Mouse (Mus musculus): ENCODE measurements around the gene Senp6. TPM values are rescaled to one million over a fixed set of nuclear protein-coding genes. Genes with fewer than 3 reads are reported as not detected.

Senp6 gene
- total and polyA plus RNA-seq, 3 experiments, result 77.4 to 255 (median 193) TPM

DNA sequence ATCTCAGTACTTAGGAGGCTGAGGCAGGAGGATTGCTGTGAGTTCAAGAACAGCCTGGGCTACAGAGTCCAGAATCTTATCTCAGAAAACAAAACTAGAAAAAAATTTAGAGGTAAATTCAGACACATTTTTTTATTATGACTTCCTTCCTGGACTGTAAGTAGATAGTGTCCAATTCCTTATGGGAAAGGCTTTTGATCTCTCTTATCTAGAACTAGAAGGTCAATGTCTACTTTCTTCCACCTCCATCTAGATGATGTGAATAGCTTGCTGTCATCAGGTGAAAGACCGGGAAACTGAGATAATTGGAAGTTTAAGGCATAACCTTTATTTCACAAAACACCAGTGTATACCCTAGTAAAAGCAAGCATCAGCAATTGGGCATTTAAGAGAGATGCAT is 115.0 kb downstream of the Senp6 start:
- no peaks in the 10 kb centered on the region for H3K36me3 ChIP-seq (replicated peaks)
- ATAC-seq (ENCODE audit: extremely low read depth, insufficient number of reproducible peaks, low FRiP score, poor library complexity, severe bottlenecking), result no peak
- no peak for TF ChIP-seq CTCF (IDR thresholded peaks at IDR 0.05; ENCODE audit: low read depth, low read length)
- no peak for TF ChIP-seq GATA2 (IDR thresholded peaks at IDR 0.05; ENCODE audit: borderline replicate concordance, low read depth, low read length)
- no peak for TF ChIP-seq POLR2AphosphoS5 (IDR thresholded peaks at IDR 0.05; ENCODE audit: insufficient replicate concordance, low read depth, low read length)
- no peak for TF ChIP-seq TAL1 (conservative IDR thresholded peaks at IDR 0.05; ENCODE audit: low read depth, low read length)
- no peak for TF ChIP-seq GATA1 (IDR thresholded peaks at IDR 0.05; ENCODE audit: borderline replicate concordance, low read length)
- peaks cover under 1% of the 10 kb centered on the region; the same call in 1 of the 2 replicates for H3K27me3 ChIP-seq (ENCODE audit: insufficient read depth, low read length)
- H3K4me1 ChIP-seq (ENCODE audit: insufficient read depth, low read depth, low read length), result no peaks in the 10 kb centered on the region
- H3K9me3 ChIP-seq (replicated peaks), result no peaks in the 10 kb centered on the region
- DNase-seq (ENCODE audit: low spot score), result no peak
- H3K4me3 ChIP-seq (ENCODE audit: low read depth, low read length), result no peak overlapping the region

DNA sequence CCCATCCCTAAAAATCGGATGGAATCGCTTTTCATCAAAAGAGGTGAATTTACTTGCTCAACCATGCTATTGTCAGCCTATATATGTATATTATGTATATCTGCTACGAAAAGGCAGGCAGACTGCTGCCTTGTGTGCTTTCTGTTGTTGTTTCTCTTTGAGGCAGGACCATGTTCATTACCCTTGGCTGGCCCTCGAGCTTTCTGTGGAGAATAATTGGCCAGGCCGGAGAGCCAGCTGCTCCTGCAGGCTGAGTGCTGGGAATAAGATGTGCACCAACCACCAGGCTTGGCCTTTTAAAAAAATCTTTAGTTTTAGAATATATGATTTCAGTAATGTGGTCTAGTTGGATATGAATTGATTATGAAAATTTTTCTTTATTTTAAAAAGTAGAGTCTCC is 117.4 kb downstream of the Senp6 start:
- TF ChIP-seq POLR2AphosphoS5 (IDR thresholded peaks at IDR 0.05; ENCODE audit: insufficient replicate concordance, low read depth, low read length), result no peak
- TF ChIP-seq TAL1 (conservative IDR thresholded peaks at IDR 0.05; ENCODE audit: low read depth, low read length), result no peak
- no peak for TF ChIP-seq CTCF (IDR thresholded peaks at IDR 0.05; ENCODE audit: low read depth, low read length)
- no peak for TF ChIP-seq GATA2 (IDR thresholded peaks at IDR 0.05; ENCODE audit: borderline replicate concordance, low read depth, low read length)
- no peak for TF ChIP-seq GATA1 (IDR thresholded peaks at IDR 0.05; ENCODE audit: borderline replicate concordance, low read length)
- no peak for ATAC-seq (ENCODE audit: extremely low read depth, insufficient number of reproducible peaks, low FRiP score, poor library complexity, severe bottlenecking)
- Histone ChIP-seq H3K9me3 (replicated peaks) (no peaks in the 10 kb centered on the region), H3K36me3 (replicated peaks) (no peaks in the 10 kb centered on the region), H3K27me3 (ENCODE audit: insufficient read depth, low read length) (peaks cover 3% of the 10 kb centered on the region; the same call in 1 of the 2 replicates), H3K4me1 (ENCODE audit: insufficient read depth, low read depth, low read length) (no peaks in the 10 kb centered on the region), H3K4me3 (ENCODE audit: low read depth, low read length) (no peak overlapping the region)
- DNase-seq (ENCODE audit: low spot score), result no peak

DNA sequence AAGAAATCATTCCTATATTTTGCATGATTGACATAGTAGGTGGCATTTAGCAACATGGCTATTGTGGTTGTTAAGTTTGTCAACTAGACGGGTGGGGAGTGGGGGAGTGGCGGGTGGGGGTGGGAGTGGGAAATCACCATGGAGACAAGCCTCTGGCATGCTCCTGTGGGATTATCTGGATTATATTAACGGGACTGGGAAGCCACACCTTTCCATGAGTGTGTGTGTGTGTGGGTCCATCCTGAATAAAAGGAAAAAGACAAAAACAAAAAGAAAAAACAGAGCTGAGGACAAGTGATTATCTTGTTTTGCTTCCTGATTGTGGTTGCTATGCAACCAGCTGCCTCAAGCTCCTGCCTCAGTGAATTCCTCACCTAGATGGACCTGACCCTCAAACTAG is 119.0 kb downstream of the Senp6 start:
- TF ChIP-seq TAL1 (conservative IDR thresholded peaks at IDR 0.05; ENCODE audit: low read depth, low read length) (no peak), GATA2 (IDR thresholded peaks at IDR 0.05; ENCODE audit: borderline replicate concordance, low read depth, low read length) (no peak), POLR2AphosphoS5 (IDR thresholded peaks at IDR 0.05; ENCODE audit: insufficient replicate concordance, low read depth, low read length) (no peak), GATA1 (IDR thresholded peaks at IDR 0.05; ENCODE audit: borderline replicate concordance, low read length) (no peak), CTCF (IDR thresholded peaks at IDR 0.05; ENCODE audit: low read depth, low read length) (no peak)
- ATAC-seq (ENCODE audit: extremely low read depth, insufficient number of reproducible peaks, low FRiP score, poor library complexity, severe bottlenecking), result no peak
- H3K4me1 ChIP-seq (ENCODE audit: insufficient read depth, low read depth, low read length), result no peaks in the 10 kb centered on the region

DNA sequence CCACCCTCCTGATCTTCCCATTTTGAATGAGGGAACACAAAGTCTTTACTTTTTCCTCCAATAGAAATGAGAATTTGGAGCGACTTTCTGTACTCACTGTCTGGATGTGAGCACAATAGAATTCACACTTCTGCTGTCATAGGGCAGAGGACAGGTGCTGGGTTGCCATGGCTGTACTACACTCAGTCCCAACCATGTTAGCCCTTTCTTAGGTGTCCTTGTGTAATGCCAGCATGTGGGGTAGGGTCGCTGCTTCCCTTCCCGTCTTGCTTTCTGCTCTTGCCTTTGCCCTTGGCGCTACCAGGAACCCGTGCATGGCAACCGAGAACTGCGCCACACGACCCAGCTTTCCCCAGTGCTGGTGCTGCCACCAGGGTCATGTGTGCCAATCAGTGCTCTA is 120.0 kb downstream of the Senp6 start:
- DNase-seq (ENCODE audit: low spot score), result no peak
- Histone ChIP-seq H3K36me3 (replicated peaks) (no peaks in the 10 kb centered on the region), H3K27me3 (ENCODE audit: insufficient read depth, low read length) (peaks cover 3% of the 10 kb centered on the region; the same call in 1 of the 2 replicates), H3K4me1 (ENCODE audit: insufficient read depth, low read depth, low read length) (no peaks in the 10 kb centered on the region), H3K4me3 (ENCODE audit: low read depth, low read length) (no peak overlapping the region), H3K9me3 (replicated peaks) (no peaks in the 10 kb centered on the region)
- TF ChIP-seq GATA2 (IDR thresholded peaks at IDR 0.05; ENCODE audit: borderline replicate concordance, low read depth, low read length) (no peak), CTCF (IDR thresholded peaks at IDR 0.05; ENCODE audit: low read depth, low read length) (no peak), TAL1 (conservative IDR thresholded peaks at IDR 0.05; ENCODE audit: low read depth, low read length) (no peak)
- ATAC-seq (ENCODE audit: extremely low read depth, insufficient number of reproducible peaks, low FRiP score, poor library complexity, severe bottlenecking), result no peak

More for the DNA sequence above, 119.0 kb downstream of the Senp6 start:
- no peaks in the 10 kb centered on the region for H3K9me3 ChIP-seq (replicated peaks)
- no peak overlapping the region for H3K4me3 ChIP-seq (ENCODE audit: low read depth, low read length)
- no peaks in the 10 kb centered on the region for H3K36me3 ChIP-seq (replicated peaks)
- no peak for DNase-seq (ENCODE audit: low spot score)
- H3K27me3 ChIP-seq (ENCODE audit: insufficient read depth, low read length), result peaks cover 3% of the 10 kb centered on the region; the same call in 1 of the 2 replicates

DNA sequence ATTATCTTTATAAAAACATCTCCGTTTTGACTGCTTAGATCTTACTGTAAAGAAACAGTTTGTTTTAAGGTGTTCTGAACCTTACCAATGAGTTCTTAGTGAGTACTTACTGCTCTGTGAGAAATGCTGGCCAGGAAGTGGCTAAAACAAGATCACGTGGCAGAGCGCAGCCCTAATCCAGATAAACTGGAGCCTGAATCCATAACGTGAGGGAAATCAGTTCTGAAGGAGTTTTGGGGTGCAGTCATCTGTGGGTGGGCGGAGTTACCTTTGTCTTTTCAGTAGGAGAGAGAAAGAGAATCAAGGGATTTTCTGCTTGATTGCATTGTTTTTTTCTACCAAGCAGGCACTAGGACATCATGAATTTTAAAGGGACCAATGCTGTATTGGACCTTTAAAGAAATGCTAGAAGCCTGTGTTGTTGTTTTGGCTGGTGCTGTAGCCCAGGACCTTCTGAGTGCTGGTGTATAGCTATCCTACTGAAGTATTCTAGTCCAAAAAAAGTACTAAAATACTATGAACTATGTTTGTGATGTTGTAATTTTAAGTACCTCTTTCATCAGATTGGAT is 121.7 kb downstream of the Senp6 start:
- TF ChIP-seq GATA1 (IDR thresholded peaks at IDR 0.05; ENCODE audit: borderline replicate concordance, low read length) (no peak), GATA2 (IDR thresholded peaks at IDR 0.05; ENCODE audit: borderline replicate concordance, low read depth, low read length) (no peak), CTCF (IDR thresholded peaks at IDR 0.05; ENCODE audit: low read depth, low read length) (no peak), TAL1 (conservative IDR thresholded peaks at IDR 0.05; ENCODE audit: low read depth, low read length) (no peak), POLR2AphosphoS5 (IDR thresholded peaks at IDR 0.05; ENCODE audit: insufficient replicate concordance, low read depth, low read length) (no peak)
- H3K36me3 ChIP-seq (replicated peaks), result no peaks in the 10 kb centered on the region
- no peak for ATAC-seq (ENCODE audit: extremely low read depth, insufficient number of reproducible peaks, low FRiP score, poor library complexity, severe bottlenecking)
- no peaks in the 10 kb centered on the region for H3K4me1 ChIP-seq (ENCODE audit: insufficient read depth, low read depth, low read length)
- H3K27me3 ChIP-seq (ENCODE audit: insufficient read depth, low read length), result peaks cover 3% of the 10 kb centered on the region; the same call in 1 of the 2 replicates
- no peak overlapping the region for H3K4me3 ChIP-seq (ENCODE audit: low read depth, low read length)
- H3K9me3 ChIP-seq (replicated peaks), result no peaks in the 10 kb centered on the region
- DNase-seq (ENCODE audit: low spot score), result no peak

DNA sequence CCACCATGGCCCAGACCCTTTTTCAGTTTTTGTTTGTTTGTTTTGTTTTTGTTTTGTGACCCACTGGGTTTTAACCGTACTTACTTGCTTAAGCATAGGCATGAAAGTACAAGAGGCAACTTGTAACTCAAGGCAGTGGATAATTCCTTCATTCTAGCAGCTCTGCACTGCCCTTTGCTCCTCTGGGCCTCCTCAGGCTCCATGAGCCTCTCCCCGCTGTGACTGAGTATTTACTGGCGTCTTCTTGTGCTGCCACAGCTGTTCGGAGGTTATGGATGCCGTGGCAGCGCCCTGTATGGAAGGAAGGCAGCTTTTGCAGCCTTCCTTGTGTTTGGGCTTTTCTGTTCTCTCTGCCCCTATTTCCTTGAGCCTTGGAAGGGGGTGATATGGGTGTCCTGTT is 124.5 kb downstream of the Senp6 start:
- TF ChIP-seq TAL1 (conservative IDR thresholded peaks at IDR 0.05; ENCODE audit: low read depth, low read length) (no peak), GATA1 (IDR thresholded peaks at IDR 0.05; ENCODE audit: borderline replicate concordance, low read length) (no peak), GATA2 (IDR thresholded peaks at IDR 0.05; ENCODE audit: borderline replicate concordance, low read depth, low read length) (no peak), CTCF (IDR thresholded peaks at IDR 0.05; ENCODE audit: low read depth, low read length) (no peak), POLR2AphosphoS5 (IDR thresholded peaks at IDR 0.05; ENCODE audit: insufficient replicate concordance, low read depth, low read length) (no peak)
- Histone ChIP-seq H3K4me3 (ENCODE audit: low read depth, low read length) (no peak overlapping the region), H3K27me3 (ENCODE audit: insufficient read depth, low read length) (peaks cover 5% of the 10 kb centered on the region; the same call in 1 of the 2 replicates), H3K36me3 (replicated peaks) (no peaks in the 10 kb centered on the region), H3K4me1 (ENCODE audit: insufficient read depth, low read depth, low read length) (no peaks in the 10 kb centered on the region), H3K9me3 (replicated peaks) (no peaks in the 10 kb centered on the region)
- ATAC-seq (ENCODE audit: extremely low read depth, insufficient number of reproducible peaks, low FRiP score, poor library complexity, severe bottlenecking) (no peak), DNase-seq (ENCODE audit: low spot score) (no peak)

Measured in G1E (cell line).